Mouse (Mus musculus): ENCODE measurements at regions not wholly inside any gene's neighbourhood (a gene's known extent, or its start where the extent isn't known, plus 50 kb on each side); places are given as distances from the start of the nearest gene placed in this dataset.
"Not testable (repeated sequence)": the region's sequence is repeated elsewhere in the genome, so short reads cannot be mapped to it uniquely, and the experiment has no call there.

- DNase-seq = peak; percentile 22
Observed at GRCm38 (mm10) chr10:14333344-14333743, 212.1 kb downstream of the Adgrg6 start.

- DNase-seq = peak; percentile 80
Observed at GRCm38 (mm10) chr10:14332688-14333117, 212.8 kb downstream of the Adgrg6 start.

GRCm38 (mm10) chr10:14328846-14329245 is 216.6 kb downstream of the Adgrg6 start:
- no peak for DNase-seq

- no peak for DNase-seq
Observed at GRCm38 (mm10) chr10:14326229-14326628, 219.2 kb downstream of the Adgrg6 start.

GRCm38 (mm10) chr10:14321503-14321902 is 224.0 kb downstream of the Adgrg6 start:
- DNase-seq = no peak

GRCm38 (mm10) chr10:14315232-14315631 is 230.2 kb downstream of the Adgrg6 start:
- DNase-seq = no peak

DNA sequence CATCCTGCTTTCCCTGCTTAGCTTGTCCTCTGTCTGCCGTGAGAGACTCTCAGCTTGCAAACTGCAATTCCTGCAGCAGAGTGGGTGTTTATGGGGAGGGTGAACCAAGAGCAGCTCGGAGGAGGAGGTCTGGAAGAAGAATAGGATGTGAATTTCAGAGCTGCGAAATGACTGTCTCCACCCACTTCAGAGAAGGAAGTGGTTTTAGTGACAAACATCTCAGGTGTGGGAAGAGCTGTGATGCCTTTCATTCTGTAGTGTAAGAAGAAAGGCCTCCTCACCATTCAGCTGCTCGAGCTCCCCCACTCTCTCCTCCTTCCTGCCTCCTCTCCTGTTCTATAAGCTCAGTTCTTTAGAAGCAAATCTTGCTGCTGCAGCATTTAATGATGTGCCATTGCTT is 230.9 kb downstream of the Adgrg6 start:
- no peak for DNase-seq

DNA sequence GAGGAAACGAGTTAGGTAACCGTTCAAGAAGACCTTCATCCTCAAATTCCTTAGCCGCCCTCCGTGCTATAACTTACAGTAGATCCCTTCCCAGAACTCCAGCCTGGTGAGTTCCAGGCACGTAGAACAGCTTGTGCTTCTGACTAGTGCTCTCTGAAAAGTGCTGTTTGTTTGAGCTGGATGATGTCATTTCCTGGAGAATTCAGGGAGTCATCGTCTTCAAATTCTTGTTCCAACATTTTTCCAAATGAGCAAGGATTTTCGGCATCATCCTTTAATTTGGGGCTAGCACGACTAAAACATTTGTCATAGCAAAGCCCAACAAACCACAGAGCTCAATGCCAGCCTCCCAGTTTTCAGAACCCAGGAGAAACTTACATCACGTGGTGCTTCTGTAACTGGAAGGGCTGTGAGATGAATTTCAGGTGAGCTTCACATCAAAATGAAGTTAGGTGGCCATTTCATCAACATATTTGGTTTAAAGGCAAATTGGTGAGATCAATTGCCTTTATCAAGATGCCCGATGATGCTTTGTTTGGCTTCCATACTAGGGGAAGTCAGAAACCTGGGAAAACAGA is 231.4 kb downstream of the Adgrg6 start:
- DNase-seq = no peak

GRCm38 (mm10) chr10:14312959-14313358 is 232.5 kb downstream of the Adgrg6 start:
- no peak for DNase-seq

DNA sequence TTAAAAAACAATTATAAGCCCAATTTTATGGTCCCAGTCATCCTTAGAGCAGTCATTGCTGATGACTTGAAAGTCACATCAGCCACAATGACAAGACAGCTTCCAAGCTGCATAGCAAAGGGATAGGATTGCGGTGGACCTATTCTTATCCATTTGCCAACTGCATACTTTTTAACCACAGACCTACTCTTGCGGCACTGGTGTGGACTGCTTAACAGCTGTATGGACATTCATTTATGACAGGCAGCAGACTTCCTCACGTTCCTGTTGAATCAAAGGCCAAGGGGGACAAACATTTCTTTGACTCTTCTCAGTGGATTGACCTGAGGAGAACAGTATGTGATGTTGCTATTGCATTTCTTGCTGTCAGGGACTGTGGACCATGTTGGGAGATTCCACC is 233.5 kb downstream of the Adgrg6 start:
- no peak for DNase-seq

DNA sequence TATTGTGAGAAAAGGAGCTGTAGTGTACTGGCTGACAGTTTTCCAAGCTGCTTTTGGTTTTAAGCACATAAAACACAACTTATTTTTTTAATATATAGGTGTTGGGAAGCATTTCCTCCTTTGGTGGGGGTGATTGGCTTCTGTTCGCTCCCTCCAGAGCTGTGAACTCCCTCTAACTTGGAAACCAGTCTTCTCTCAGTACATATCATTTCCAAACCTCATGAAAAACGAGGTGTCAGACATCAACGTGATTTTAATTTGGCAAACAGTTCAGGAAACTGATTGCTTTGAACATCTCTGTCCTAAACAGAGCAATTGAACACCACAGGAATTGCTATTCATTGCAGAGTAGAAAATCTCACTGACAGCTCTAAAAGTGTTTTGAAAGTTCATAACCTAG is 238.6 kb downstream of the Adgrg6 start:
- no peak for DNase-seq

DNA sequence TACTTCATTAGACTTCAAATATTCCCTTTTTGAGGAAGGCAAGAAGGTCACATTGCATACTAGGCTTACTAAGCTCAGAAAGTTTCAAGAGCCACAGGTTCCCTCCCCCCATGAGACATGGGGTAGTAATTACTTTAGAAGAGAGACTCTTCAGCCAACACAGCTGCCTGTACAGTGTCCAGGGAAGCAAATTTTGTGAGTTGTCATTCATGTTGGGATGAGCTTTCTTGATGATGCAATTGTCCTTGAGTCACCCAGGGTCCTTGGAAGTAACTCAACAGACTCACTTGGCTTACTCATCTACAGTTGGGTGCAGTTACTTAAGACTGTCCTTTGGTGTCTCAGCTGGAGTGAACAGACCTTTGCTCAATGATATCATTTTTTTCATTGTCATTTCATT is 242.0 kb downstream of the Adgrg6 start:
- DNase-seq = peak; percentile 92

- DNase-seq = no peak
Observed at GRCm38 (mm10) chr10:14296147-14296546, 249.3 kb downstream of the Adgrg6 start.

- DNase-seq = not testable (repeated sequence)
Observed at GRCm38 (mm10) chr10:14292701-14293100, 252.8 kb downstream of the Adgrg6 start.

- DNase-seq = no peak
Observed at GRCm38 (mm10) chr10:14287551-14287950, 257.9 kb downstream of the Adgrg6 start.

DNA sequence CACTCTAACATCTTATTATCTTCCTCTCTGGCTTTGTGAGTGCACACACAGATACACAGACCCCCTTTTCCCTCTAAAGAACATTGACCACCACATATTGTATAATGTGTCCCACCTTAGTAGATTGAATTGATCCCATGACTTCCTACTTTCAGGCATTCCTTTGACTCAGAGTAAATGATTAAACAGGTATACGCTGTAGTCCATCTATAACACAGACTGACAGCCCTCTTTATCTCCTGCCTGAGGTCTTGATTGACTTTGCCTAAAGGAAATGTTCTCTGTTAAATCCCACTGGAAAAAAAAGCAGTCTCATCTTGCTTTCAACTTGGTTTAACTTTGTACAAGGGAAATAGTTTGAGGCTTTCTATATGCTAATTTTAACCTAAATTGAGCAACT is 268.8 kb downstream of the Adgrg6 start:
- no peak for DNase-seq

DNA sequence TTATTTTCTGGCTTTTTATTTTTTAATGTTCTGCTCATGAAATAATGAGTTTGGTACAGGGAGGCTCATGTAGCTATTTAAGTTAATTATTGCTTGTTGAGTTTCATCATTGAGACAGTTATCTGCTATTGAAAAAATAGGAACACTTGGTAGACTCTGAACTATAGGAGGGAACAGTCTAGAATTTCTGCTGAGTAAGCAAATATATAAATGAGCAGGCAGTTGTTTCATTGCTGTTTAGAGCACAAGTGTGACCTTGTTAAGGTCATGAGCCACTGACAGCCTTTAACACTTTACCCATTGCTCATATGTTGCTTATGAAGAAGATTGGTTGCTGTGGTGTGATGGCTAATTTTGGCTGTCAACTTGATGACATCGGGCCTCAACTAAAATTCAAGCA is 270.0 kb downstream of the Adgrg6 start:
- DNase-seq = no peak

DNA sequence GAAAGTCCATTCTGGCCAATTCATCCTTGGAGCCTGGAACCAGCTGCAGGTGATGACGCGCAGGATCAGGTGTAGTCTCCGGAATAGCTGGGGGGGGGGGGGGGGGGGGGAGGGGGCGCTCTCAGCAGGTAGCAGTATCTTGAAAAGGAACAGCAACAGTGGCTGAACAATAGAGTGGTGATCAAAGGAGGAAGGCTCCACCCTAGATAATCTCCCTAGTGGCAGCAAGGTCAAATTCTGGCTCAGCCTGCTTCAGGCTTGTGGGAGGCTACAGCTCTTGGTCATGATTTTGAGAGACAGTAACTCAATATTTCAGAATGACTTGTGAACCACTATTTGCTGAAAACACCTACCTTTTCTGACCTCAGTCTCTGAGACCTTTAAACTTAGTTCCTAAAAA is 275.5 kb downstream of the Adgrg6 start:
- no peak for DNase-seq

- no peak for DNase-seq
Observed at GRCm38 (mm10) chr10:14267641-14268040, 277.8 kb downstream of the Adgrg6 start.

- DNase-seq = peak; percentile 60
Observed at GRCm38 (mm10) chr10:14239670-14240069, 273.8 kb downstream of the Hivep2 start.

GRCm38 (mm10) chr10:14234896-14235604 is 269.2 kb downstream of the Hivep2 start:
- peak; percentile 65 for DNase-seq

DNA sequence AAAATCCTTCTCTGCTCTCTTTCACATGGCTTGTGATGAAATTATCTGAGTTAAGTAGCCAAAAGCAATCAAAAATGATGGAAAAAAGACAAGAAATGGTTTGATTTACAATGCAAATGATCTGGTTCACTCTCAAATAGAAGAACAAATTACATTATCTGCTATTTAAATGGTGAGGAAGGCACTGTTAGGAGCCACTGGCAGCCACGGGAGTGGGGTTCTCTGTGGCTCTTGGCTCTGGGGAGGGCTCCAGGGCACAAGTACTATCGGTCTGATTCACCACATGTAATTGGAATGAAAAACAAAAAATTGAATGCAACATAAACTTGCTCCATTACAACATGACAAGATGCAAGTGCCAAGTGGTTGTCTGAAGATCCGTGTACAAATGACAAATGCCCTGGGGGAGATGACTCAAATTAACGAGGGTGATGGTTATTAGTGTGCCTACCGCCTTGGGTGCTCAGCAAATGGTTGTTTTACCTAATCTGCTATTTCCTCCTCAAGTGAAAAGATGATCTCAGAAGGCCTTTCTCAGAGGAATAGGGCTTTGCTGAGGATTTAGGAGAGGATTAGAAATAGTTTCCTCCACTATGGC is 268.2 kb downstream of the Hivep2 start:
- DNase-seq = peak; percentile 25

GRCm38 (mm10) chr10:14233335-14233734 is 267.5 kb downstream of the Hivep2 start:
- peak; percentile 4 for DNase-seq

DNA sequence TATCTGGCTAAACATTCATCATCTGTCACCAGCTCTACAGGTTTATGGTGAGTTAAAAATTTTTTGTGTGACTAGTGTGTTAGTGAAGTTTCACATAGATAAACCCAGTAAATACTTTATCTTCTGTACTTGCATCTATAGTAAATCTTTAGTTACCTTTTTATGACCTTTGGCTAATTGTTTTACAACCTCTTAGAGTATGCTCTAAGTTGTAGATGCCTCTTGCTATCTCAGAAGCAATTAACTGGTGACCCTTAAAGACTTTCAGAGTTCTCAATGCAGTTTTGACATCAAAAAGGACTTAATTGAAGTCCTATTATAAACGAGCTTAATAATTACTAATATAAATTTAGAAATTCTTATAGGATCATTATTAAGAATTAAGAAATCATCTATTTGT is 265.6 kb downstream of the Hivep2 start:
- no peak for DNase-seq
